Comparison of ENCODE assay signal across 1 mouse cellular context in genomic region chr2:74661685-74662084, GRCm38 (mm10).
TF ChIP-seq lines count a peak whose summit lies in the region.

No protein-coding gene starts in this region.

TF ChIP-seq in CH12.LX, 34 proteins besides CTCF, POLR2A, EP300 and RAD21:
- no peak for TF ChIP-seq KAT2A (IDR thresholded peaks at IDR 0.05; ENCODE audit: insufficient replicate concordance, low read length)
- no peak for TF ChIP-seq CHD1 (IDR thresholded peaks at IDR 0.05; ENCODE audit: low read depth, low read length)
- no peak for TF ChIP-seq ZMIZ1 (IDR thresholded peaks at IDR 0.05; ENCODE audit: low read depth, low read length)
- no peak for TF ChIP-seq HCFC1 (IDR thresholded peaks at IDR 0.05; ENCODE audit: low read depth, low read length)
- TF ChIP-seq SMC3 (IDR thresholded peaks at IDR 0.05; ENCODE audit: low read depth, low read length), result peak; percentile 64
- TF ChIP-seq USF2 (conservative IDR thresholded peaks at IDR 0.05; ENCODE audit: low read depth, low read length), result no peak
- no peak for TF ChIP-seq ETS1 (conservative IDR thresholded peaks at IDR 0.05; ENCODE audit: low read depth, low read length)
- TF ChIP-seq ELF1 (IDR thresholded peaks at IDR 0.05; ENCODE audit: low read depth, low read length), result no peak
- no peak for TF ChIP-seq POLR2AphosphoS2 (IDR thresholded peaks at IDR 0.05; ENCODE audit: low read depth, low read length)
- TF ChIP-seq MAZ (IDR thresholded peaks at IDR 0.05; ENCODE audit: low read depth, low read length), result no peak
- 0 out of 2 replicates have a peak, but pooled peaks have one; percentile 8 for TF ChIP-seq ZC3H11A (IDR thresholded peaks at IDR 0.05; ENCODE audit: low read depth, low read length)
